Mouse (Mus musculus) brain, adult 10 weeks (tissue): ENCODE data around the gene Gm49383. TPM values are rescaled to one million over a fixed set of nuclear protein-coding genes. Genes with fewer than 3 reads are reported as not detected.

Source experiments
- polyA plus RNA-seq: library from polyadenylated mRNA; stranded (reverse); fragments of 350-450 nt; fragmentation: Illumina TruSeq; extraction: RNeasy Lipid Tissue Mini Kit (QIAGEN cat#74804); gene quantifications from one replicate; pipeline ENCODE4 v1.2.3, GENCODE M21; 2015; ENCODE audit warnings: low read depth, low replicate concordance

Gm49383 gene
- 4.6 TPM for polyA plus RNA-seq

GRCm38 (mm10) chr12:69196444-69197377, at the start of gene Gm49383:
Gm49383 (minus strand) TSS chr12:69197104.

GRCm38 (mm10) chr12:69240876-69241275, 44.0 kb upstream of the Gm49383 start, which contains the start of gene Klhdc1:
Klhdc1 (plus strand) TSS chr12:69241176.

GRCm38 (mm10) chr12:69227776-69228466, 31.0 kb upstream of the Gm49383 start, which contains the start of gene Pole2:
Pole2 (minus strand) TSS chr12:69228195.

GRCm38 (mm10) chr12:69204052-69204833, 7.3 kb upstream of the Gm49383 start, which contains the start of gene Gm49384:
Gm49384 (minus strand) TSS chr12:69204267.

GRCm38 (mm10) chr12:69198164-69198535, 1.2 kb upstream of the Gm49383 start, which contains the start of gene Dnaaf2:
Dnaaf2 (minus strand) TSS chr12:69198429.

GRCm38 (mm10) chr12:69183583-69184308, 13.2 kb downstream of the Gm49383 start, which contains the start of the genes Rpl36al and Mgat2:
Rpl36al (minus strand) TSS chr12:69184083.
Mgat2 (plus strand) TSS chr12:69184157.

GRCm38 (mm10) chr12:69168461-69169106, 28.3 kb downstream of the Gm49383 start, which contains the start of gene Lrr1:
Lrr1 (plus strand) TSS chr12:69168814.

GRCm38 (mm10) chr12:69158765-69159577, 37.9 kb downstream of the Gm49383 start, which contains the start of gene Rps29:
Rps29 (minus strand) TSS chr12:69159186.

Other genes starting within 250 kb of the Gm49383 start
- gene Rps29, start 37.9 kb downstream of the Gm49383 start, polyA plus RNA-seq: 2,609 TPM
- gene Lrr1, start 28.3 kb downstream of the Gm49383 start, polyA plus RNA-seq: not detected
- gene Rpl36al, start 13.0 kb downstream of the Gm49383 start, polyA plus RNA-seq: 388 TPM
- 28.9 TPM for gene Mgat2, start 12.9 kb downstream of the Gm49383 start, polyA plus RNA-seq
- 1.5 TPM for gene Dnaaf2, start 1.3 kb upstream of the Gm49383 start, polyA plus RNA-seq
- 4.6 TPM for gene Gm49384, start 7.2 kb upstream of the Gm49383 start, polyA plus RNA-seq
- 0.70 TPM for gene Pole2, start 31.1 kb upstream of the Gm49383 start, polyA plus RNA-seq
- gene Klhdc1, start 44.1 kb upstream of the Gm49383 start, polyA plus RNA-seq: 23.2 TPM
- 215 TPM for gene Klhdc2, start 99.6 kb upstream of the Gm49383 start, polyA plus RNA-seq
- gene Nemf, start 160.1 kb upstream of the Gm49383 start, polyA plus RNA-seq: 26.5 TPM
- gene Arf6, start 175.0 kb upstream of the Gm49383 start, polyA plus RNA-seq: 38.4 TPM
- not detected for gene Gm9887, start 175.4 kb upstream of the Gm49383 start, polyA plus RNA-seq